Mouse (Mus musculus): ENCODE results near the gene Olfr1121. TPM values are rescaled to one million over a fixed set of nuclear protein-coding genes. Genes with fewer than 3 reads are reported as not detected.
"Not testable (repeated sequence)": the region's sequence is repeated elsewhere in the genome, so short reads cannot be mapped to it uniquely, and the experiment has no call there.

The Olfr1121 gene
- total RNA-seq (2014; rRNA removed) (not detected in 2 replicates), polyA plus RNA-seq (2012; rRNA removed) (not detected in 2 replicates)

DNA sequence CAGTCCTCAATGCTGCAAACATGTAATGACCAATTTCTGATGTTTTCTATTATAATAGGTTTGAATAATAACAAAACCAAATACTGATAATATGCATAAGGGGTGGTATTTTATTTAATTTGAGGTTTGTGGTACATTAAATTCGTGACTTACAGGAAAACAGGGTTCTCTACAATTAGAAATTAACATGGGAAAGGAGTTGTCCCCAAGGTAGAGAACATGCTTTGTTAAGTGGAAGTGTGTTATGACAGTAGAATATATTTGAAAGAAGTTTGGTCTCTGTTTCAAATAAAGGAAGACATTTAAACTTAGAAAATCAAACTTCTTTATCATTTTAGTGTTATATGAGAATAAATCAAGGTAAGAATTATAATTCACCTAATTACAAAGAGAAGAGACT, at the start of gene Olfr1121:
TSS of gene Olfr1121 (plus strand) at position 301 of the 400 bp plus-strand sequence.
- Histone ChIP-seq H3K9ac (ENCODE audit: low read depth, low read length) (no peak within 1 kb of the TSS), H3K36me3 (ENCODE audit: control insufficient read depth, insufficient read depth, low read length) (no peaks in the 10 kb centered on the region), H3K27me3 (ENCODE audit: control insufficient read depth, insufficient read depth, low read length) (no peaks in the 10 kb centered on the region), H3K79me2 (ENCODE audit: control insufficient read depth, insufficient read depth, low read length) (no peaks in the 10 kb centered on the region), H3K4me1 (ENCODE audit: control insufficient read depth, insufficient read depth, low read length) (no peaks in the 10 kb centered on the region), H3K27ac (replicated peaks; ENCODE audit: insufficient read depth, low read depth, low read length) (no peak within 1 kb of the TSS), H3K4me3 (ENCODE audit: insufficient read depth, low read depth, low read length) (no peak within 1 kb of the TSS)
- no peak for DNase-seq (ENCODE audit: extremely low read depth, low read depth, low spot score)
- no peak for TF ChIP-seq POLR2A (IDR thresholded peaks at IDR 0.05; ENCODE audit: extremely low read depth, insufficient read depth, low read length)
- no peak for TF ChIP-seq CTCF (IDR thresholded peaks at IDR 0.05; ENCODE audit: low read depth, low read length)
- 15% methylated on average over 1 of the region's 1 CpGs for WGBS

DNA sequence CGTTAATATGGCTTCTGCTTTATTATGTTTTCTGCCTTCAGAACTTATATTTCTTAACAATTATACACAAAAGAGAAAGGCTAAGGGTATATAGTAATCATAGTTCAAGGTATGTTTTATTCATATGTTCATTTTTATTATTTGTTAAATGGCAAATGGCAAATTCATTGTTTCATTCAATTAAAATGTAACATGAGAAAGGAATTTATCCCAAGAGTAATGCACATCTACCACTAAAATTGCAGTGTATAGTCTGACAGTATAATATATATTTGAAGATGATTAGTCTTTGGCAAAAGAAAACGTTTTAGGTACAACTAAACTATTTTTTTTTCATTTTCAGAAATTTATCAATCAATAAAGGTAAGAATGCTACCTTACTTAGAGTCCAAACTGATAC, 15.2 kb upstream of the Olfr1121 start, which contains the start of gene Olfr1120:
TSS of gene Olfr1120 (plus strand) at position 301 of the 400 bp plus-strand sequence.
- no peak for DNase-seq (ENCODE audit: extremely low read depth, low read depth, low spot score)
- Histone ChIP-seq H3K27ac (replicated peaks; ENCODE audit: insufficient read depth, low read depth, low read length) (no peak within 1 kb of the TSS), H3K36me3 (ENCODE audit: control insufficient read depth, insufficient read depth, low read length) (no peaks in the 10 kb centered on the region), H3K9ac (ENCODE audit: low read depth, low read length) (no peak within 1 kb of the TSS), H3K79me2 (ENCODE audit: control insufficient read depth, insufficient read depth, low read length) (no peaks in the 10 kb centered on the region), H3K27me3 (ENCODE audit: control insufficient read depth, insufficient read depth, low read length) (no peaks in the 10 kb centered on the region), H3K4me1 (ENCODE audit: control insufficient read depth, insufficient read depth, low read length) (no peaks in the 10 kb centered on the region), H3K4me3 (ENCODE audit: insufficient read depth, low read depth, low read length) (no peak within 1 kb of the TSS)
- 40% methylated on average over 2 of the region's 2 CpGs for WGBS
- TF ChIP-seq POLR2A (IDR thresholded peaks at IDR 0.05; ENCODE audit: extremely low read depth, insufficient read depth, low read length) (no peak), CTCF (IDR thresholded peaks at IDR 0.05; ENCODE audit: low read depth, low read length) (no peak)

DNA sequence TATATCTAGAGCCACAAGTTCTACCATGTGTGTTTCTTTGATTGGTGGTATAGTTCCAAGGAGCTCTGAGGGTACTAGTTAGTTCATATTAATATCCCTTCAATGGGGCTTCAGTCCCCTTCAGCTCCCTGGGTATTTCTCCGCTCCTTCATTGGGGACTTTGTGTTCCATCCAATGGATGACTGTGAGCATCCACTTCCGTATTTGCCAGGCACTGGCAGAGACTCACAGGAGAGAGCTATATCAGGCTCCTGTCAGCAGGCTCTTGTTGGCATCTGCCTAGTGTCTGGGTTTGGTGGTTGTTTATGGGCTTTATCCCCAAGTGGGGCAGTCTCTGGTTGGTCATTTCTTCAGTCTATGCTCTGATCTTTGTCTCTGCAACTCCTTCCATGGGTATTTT, 9.6 kb upstream of the Olfr1121 start:
- H3K79me2 ChIP-seq (ENCODE audit: control insufficient read depth, insufficient read depth, low read length); DNase-seq (ENCODE audit: extremely low read depth, low read depth, low spot score); H3K27me3 ChIP-seq (ENCODE audit: control insufficient read depth, insufficient read depth, low read length); H3K4me3 ChIP-seq (ENCODE audit: insufficient read depth, low read depth, low read length); H3K27ac ChIP-seq (replicated peaks; ENCODE audit: insufficient read depth, low read depth, low read length); H3K36me3 ChIP-seq (ENCODE audit: control insufficient read depth, insufficient read depth, low read length); H3K4me1 ChIP-seq (ENCODE audit: control insufficient read depth, insufficient read depth, low read length); H3K9ac ChIP-seq (ENCODE audit: low read depth, low read length): not testable (repeated sequence)
- WGBS = 93% methylated on average over 2 of the region's 2 CpGs

GRCm38 (mm10) chr2:87371726-87372125, 2.0 kb downstream of the Olfr1121 start:
- Histone ChIP-seq H3K36me3 (ENCODE audit: control insufficient read depth, insufficient read depth, low read length) (no peaks in the 10 kb centered on the region), H3K27me3 (ENCODE audit: control insufficient read depth, insufficient read depth, low read length) (no peaks in the 10 kb centered on the region), H3K4me3 (ENCODE audit: insufficient read depth, low read depth, low read length) (no peak overlapping the region), H3K4me1 (ENCODE audit: control insufficient read depth, insufficient read depth, low read length) (no peaks in the 10 kb centered on the region), H3K9ac (ENCODE audit: low read depth, low read length) (no peak overlapping the region), H3K79me2 (ENCODE audit: control insufficient read depth, insufficient read depth, low read length) (no peaks in the 10 kb centered on the region), H3K27ac (replicated peaks; ENCODE audit: insufficient read depth, low read depth, low read length) (no peak overlapping the region)
- DNase-seq (ENCODE audit: extremely low read depth, low read depth, low spot score) = no peak
- 82% methylated on average over 4 of the region's 4 CpGs for WGBS
- TF ChIP-seq POLR2A (IDR thresholded peaks at IDR 0.05; ENCODE audit: extremely low read depth, insufficient read depth, low read length) = no peak
- TF ChIP-seq CTCF (IDR thresholded peaks at IDR 0.05; ENCODE audit: low read depth, low read length) = no peak

DNA sequence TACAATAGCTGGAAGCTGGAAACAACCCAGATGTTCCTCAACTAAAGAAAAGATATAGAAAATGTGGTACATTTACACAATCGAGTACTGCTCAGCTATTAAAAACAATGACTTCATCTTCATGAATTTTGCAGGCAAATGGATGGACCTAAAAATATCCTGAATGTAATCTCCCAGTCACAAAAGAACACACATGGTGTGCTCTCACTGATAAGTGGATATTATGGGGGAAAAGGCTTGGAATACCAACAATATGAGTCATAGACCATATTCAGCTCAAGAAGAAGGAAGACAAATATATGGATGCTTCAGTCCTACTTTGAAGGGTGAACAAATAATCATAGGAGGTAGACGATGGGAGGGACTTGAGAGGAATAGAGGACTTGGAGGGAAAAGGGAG, 14.2 kb downstream of the Olfr1121 start:
- Histone ChIP-seq H3K9ac (ENCODE audit: low read depth, low read length) (no peak overlapping the region), H3K36me3 (ENCODE audit: control insufficient read depth, insufficient read depth, low read length) (no peaks in the 10 kb centered on the region), H3K4me3 (ENCODE audit: insufficient read depth, low read depth, low read length) (no peak overlapping the region), H3K79me2 (ENCODE audit: control insufficient read depth, insufficient read depth, low read length) (no peaks in the 10 kb centered on the region), H3K27ac (replicated peaks; ENCODE audit: insufficient read depth, low read depth, low read length) (no peak overlapping the region), H3K4me1 (ENCODE audit: control insufficient read depth, insufficient read depth, low read length) (no peaks in the 10 kb centered on the region), H3K27me3 (ENCODE audit: control insufficient read depth, insufficient read depth, low read length) (no peaks in the 10 kb centered on the region)
- DNase-seq (ENCODE audit: extremely low read depth, low read depth, low spot score) = no peak
- 79% methylated on average over 2 of the region's 2 CpGs for WGBS
- TF ChIP-seq POLR2A (IDR thresholded peaks at IDR 0.05; ENCODE audit: extremely low read depth, insufficient read depth, low read length) = no peak
- no peak for TF ChIP-seq CTCF (IDR thresholded peaks at IDR 0.05; ENCODE audit: low read depth, low read length)

GRCm38 (mm10) chr2:87385549-87385948, 15.9 kb downstream of the Olfr1121 start, which contains the start of gene Olfr1122:
TSS of gene Olfr1122 (plus strand) at chr2:87385849.
- Histone ChIP-seq H3K4me3 (ENCODE audit: insufficient read depth, low read depth, low read length) (no peak within 1 kb of the TSS), H3K79me2 (ENCODE audit: control insufficient read depth, insufficient read depth, low read length) (no peaks in the 10 kb centered on the region), H3K27me3 (ENCODE audit: control insufficient read depth, insufficient read depth, low read length) (no peaks in the 10 kb centered on the region), H3K27ac (replicated peaks; ENCODE audit: insufficient read depth, low read depth, low read length) (no peak within 1 kb of the TSS), H3K36me3 (ENCODE audit: control insufficient read depth, insufficient read depth, low read length) (no peaks in the 10 kb centered on the region), H3K4me1 (ENCODE audit: control insufficient read depth, insufficient read depth, low read length) (no peaks in the 10 kb centered on the region), H3K9ac (ENCODE audit: low read depth, low read length) (no peak within 1 kb of the TSS)
- no peak for DNase-seq (ENCODE audit: extremely low read depth, low read depth, low spot score)
- no peak for TF ChIP-seq POLR2A (IDR thresholded peaks at IDR 0.05; ENCODE audit: extremely low read depth, insufficient read depth, low read length)
- TF ChIP-seq CTCF (IDR thresholded peaks at IDR 0.05; ENCODE audit: low read depth, low read length) = no peak
- WGBS = 70% methylated on average over 2 of the region's 2 CpGs

DNA sequence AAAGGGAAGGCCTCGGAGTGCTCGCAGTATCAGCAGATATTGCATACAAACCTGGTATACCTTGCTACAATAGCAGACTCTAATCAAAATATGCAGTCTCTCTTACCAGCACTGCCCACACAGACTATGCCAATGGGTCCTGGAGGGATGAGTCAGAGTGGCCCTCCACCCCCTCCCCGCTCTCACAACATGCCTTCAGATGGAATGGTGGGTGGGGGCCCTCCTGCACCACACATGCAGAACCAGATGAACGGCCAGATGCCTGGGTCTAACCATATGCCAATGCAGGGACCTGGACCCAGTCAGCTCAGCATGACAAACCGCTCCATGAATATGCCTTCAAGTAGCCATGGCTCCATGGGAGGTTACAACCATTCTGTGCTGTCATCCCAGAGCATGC, 23.9 kb downstream of the Olfr1121 start:
- not testable (repeated sequence) for H3K4me3 ChIP-seq (ENCODE audit: insufficient read depth, low read depth, low read length); H3K36me3 ChIP-seq (ENCODE audit: control insufficient read depth, insufficient read depth, low read length); DNase-seq (ENCODE audit: extremely low read depth, low read depth, low spot score); H3K27ac ChIP-seq (replicated peaks; ENCODE audit: insufficient read depth, low read depth, low read length); H3K4me1 ChIP-seq (ENCODE audit: control insufficient read depth, insufficient read depth, low read length); H3K79me2 ChIP-seq (ENCODE audit: control insufficient read depth, insufficient read depth, low read length); H3K9ac ChIP-seq (ENCODE audit: low read depth, low read length); H3K27me3 ChIP-seq (ENCODE audit: control insufficient read depth, insufficient read depth, low read length)
- 84% methylated on average over 5 of the region's 5 CpGs for WGBS

DNA sequence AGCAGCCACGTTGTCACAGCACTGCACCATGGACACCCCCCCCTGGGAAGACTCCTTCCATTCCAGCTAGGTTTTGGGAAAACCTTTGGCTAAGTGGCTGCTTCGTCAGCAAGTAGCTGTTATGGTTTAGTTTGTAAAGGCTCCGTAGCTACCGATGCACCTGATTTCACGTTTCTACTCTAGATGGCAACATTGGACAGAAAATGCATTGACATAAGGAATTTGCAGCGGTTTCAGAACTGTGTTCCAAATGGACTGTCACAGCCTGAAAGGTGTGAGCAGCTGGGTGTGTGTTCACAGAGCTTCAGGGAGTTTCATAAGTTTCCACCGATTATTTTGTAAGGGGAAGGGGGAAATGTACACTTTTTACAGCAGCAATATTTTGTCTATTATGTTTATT, 25.0 kb downstream of the Olfr1121 start:
- not testable (repeated sequence) for H3K79me2 ChIP-seq (ENCODE audit: control insufficient read depth, insufficient read depth, low read length); H3K4me1 ChIP-seq (ENCODE audit: control insufficient read depth, insufficient read depth, low read length); H3K27ac ChIP-seq (replicated peaks; ENCODE audit: insufficient read depth, low read depth, low read length); DNase-seq (ENCODE audit: extremely low read depth, low read depth, low spot score); H3K36me3 ChIP-seq (ENCODE audit: control insufficient read depth, insufficient read depth, low read length); H3K4me3 ChIP-seq (ENCODE audit: insufficient read depth, low read depth, low read length); H3K9ac ChIP-seq (ENCODE audit: low read depth, low read length); H3K27me3 ChIP-seq (ENCODE audit: control insufficient read depth, insufficient read depth, low read length)
- 81% methylated on average over 7 of the region's 7 CpGs for WGBS

All from liver, adult 2 months (tissue).